Mouse (Mus musculus): ENCODE measurements around the gene Suz12. TPM values are rescaled to one million over a fixed set of nuclear protein-coding genes. Genes with fewer than 3 reads are reported as not detected.
A peak's percentile ranks its signal among the peaks of the same experiment; 100 is the strongest.
"Not testable (repeated sequence)": the region's sequence is repeated elsewhere in the genome, so short reads cannot be mapped to it uniquely, and the experiment has no call there.

The Suz12 gene
- polyA plus RNA-seq, 1 experiment from 2014 or later: 36.1 TPM

GRCm38 (mm10) chr11:79965896-79966295 is 27.0 kb upstream of the Suz12 start:
- ATAC-seq (ENCODE audit: low FRiP score) (no peak), DNase-seq (ENCODE audit: low spot score) (no peak)
- Histone ChIP-seq H3K27ac (ENCODE audit: low read depth, low read length) (no peak overlapping the region), H3K36me3 (ENCODE audit: control insufficient read depth, insufficient read depth, low read length) (no peaks in the 10 kb centered on the region), H3K9ac (ENCODE audit: low read depth, low read length) (no peak overlapping the region), H3K27me3 (ENCODE audit: control insufficient read depth, insufficient read depth, low read length) (no peaks in the 10 kb centered on the region), H3K4me2 (replicated peaks; ENCODE audit: low read depth, low read length) (no peak overlapping the region), H3K4me3 (ENCODE audit: low read depth, low read length) (no peak overlapping the region), H3K4me1 (replicated peaks; ENCODE audit: control insufficient read depth, insufficient read depth, low read length) (no peaks in the 10 kb centered on the region), H3K9me3 (ENCODE audit: control insufficient read depth, low read length) (no peaks in the 10 kb centered on the region)
- 80% methylated on average over 8 of the region's 8 CpGs for WGBS

GRCm38 (mm10) chr11:79967752-79968151 is 25.2 kb upstream of the Suz12 start:
- ATAC-seq (ENCODE audit: low FRiP score) (no peak), DNase-seq (ENCODE audit: low spot score) (no peak)
- WGBS: 81% methylated on average over 10 of the region's 10 CpGs
- Histone ChIP-seq H3K9ac (ENCODE audit: low read depth, low read length) (no peak overlapping the region), H3K4me1 (replicated peaks; ENCODE audit: control insufficient read depth, insufficient read depth, low read length) (no peaks in the 10 kb centered on the region), H3K4me2 (replicated peaks; ENCODE audit: low read depth, low read length) (no peak overlapping the region), H3K27me3 (ENCODE audit: control insufficient read depth, insufficient read depth, low read length) (no peaks in the 10 kb centered on the region; the same call in 1 of the 2 replicates), H3K4me3 (ENCODE audit: low read depth, low read length) (no peak overlapping the region), H3K36me3 (ENCODE audit: control insufficient read depth, insufficient read depth, low read length) (no peaks in the 10 kb centered on the region), H3K9me3 (ENCODE audit: control insufficient read depth, low read length) (no peaks in the 10 kb centered on the region), H3K27ac (ENCODE audit: low read depth, low read length) (no peak overlapping the region)

GRCm38 (mm10) chr11:79973133-79973532 is 19.8 kb upstream of the Suz12 start:
- H3K4me3 ChIP-seq (ENCODE audit: low read depth, low read length): peak overlapping the region; percentile 46
- peaks cover 6% of the 10 kb centered on the region for H3K27me3 ChIP-seq (ENCODE audit: control insufficient read depth, insufficient read depth, low read length)
- no peak overlapping the region for H3K9ac ChIP-seq (ENCODE audit: low read depth, low read length)
- H3K4me2 ChIP-seq (replicated peaks; ENCODE audit: low read depth, low read length): peak overlapping the region; percentile 74
- H3K27ac ChIP-seq (ENCODE audit: low read depth, low read length): no peak overlapping the region
- peak; percentile 28 for DNase-seq (ENCODE audit: low spot score)
- no peaks in the 10 kb centered on the region for H3K4me1 ChIP-seq (replicated peaks; ENCODE audit: control insufficient read depth, insufficient read depth, low read length)
- WGBS: 19% methylated on average over 8 of the region's 8 CpGs
- ATAC-seq (ENCODE audit: low FRiP score): no peak
- no peaks in the 10 kb centered on the region for H3K9me3 ChIP-seq (ENCODE audit: control insufficient read depth, low read length)
- no peaks in the 10 kb centered on the region for H3K36me3 ChIP-seq (ENCODE audit: control insufficient read depth, insufficient read depth, low read length)

- ATAC-seq (ENCODE audit: low FRiP score) (peak; percentile 30; the same call in 1 of the 2 replicates), DNase-seq (ENCODE audit: low spot score) (peak; percentile 71)
- no peaks in the 10 kb centered on the region for H3K9me3 ChIP-seq (ENCODE audit: control insufficient read depth, low read length)
- H3K4me1 ChIP-seq (replicated peaks; ENCODE audit: control insufficient read depth, insufficient read depth, low read length): no peaks in the 10 kb centered on the region
- peaks cover 6% of the 10 kb centered on the region for H3K27me3 ChIP-seq (ENCODE audit: control insufficient read depth, insufficient read depth, low read length)
- under 1% methylated on average over 40 of the region's 41 CpGs for WGBS
- no peak overlapping the region for H3K27ac ChIP-seq (ENCODE audit: low read depth, low read length)
- H3K9ac ChIP-seq (ENCODE audit: low read depth, low read length): peak overlapping the region; percentile 65
- peak overlapping the region; percentile 74 for H3K4me2 ChIP-seq (replicated peaks; ENCODE audit: low read depth, low read length)
- no peaks in the 10 kb centered on the region for H3K36me3 ChIP-seq (ENCODE audit: control insufficient read depth, insufficient read depth, low read length)
- peak overlapping the region; percentile 46 for H3K4me3 ChIP-seq (ENCODE audit: low read depth, low read length)
These were observed 19.1 kb upstream of the Suz12 start for GRCm38 (mm10) chr11:79973626-79974476.

- no peak overlapping the region for H3K4me3 ChIP-seq (ENCODE audit: low read depth, low read length)
These were observed 17.5 kb upstream of the Suz12 start for GRCm38 (mm10) chr11:79975377-79975776.

GRCm38 (mm10) chr11:79976222-79976621 is 16.7 kb upstream of the Suz12 start:
- 93% methylated on average over 1 of the region's 1 CpGs for WGBS

More at GRCm38 (mm10) chr11:79975377-79975776, 17.5 kb upstream of the Suz12 start:
- no peak overlapping the region for H3K27ac ChIP-seq (ENCODE audit: low read depth, low read length)
- no peak overlapping the region for H3K4me2 ChIP-seq (replicated peaks; ENCODE audit: low read depth, low read length)
- 38% methylated on average over 2 of the region's 2 CpGs for WGBS
- ATAC-seq (ENCODE audit: low FRiP score): no peak
- peak; percentile 12 for DNase-seq (ENCODE audit: low spot score)
- no peaks in the 10 kb centered on the region for H3K36me3 ChIP-seq (ENCODE audit: control insufficient read depth, insufficient read depth, low read length)
- H3K27me3 ChIP-seq (ENCODE audit: control insufficient read depth, insufficient read depth, low read length): peaks cover 6% of the 10 kb centered on the region
- H3K9ac ChIP-seq (ENCODE audit: low read depth, low read length): no peak overlapping the region
- H3K9me3 ChIP-seq (ENCODE audit: control insufficient read depth, low read length): no peaks in the 10 kb centered on the region
- no peaks in the 10 kb centered on the region for H3K4me1 ChIP-seq (replicated peaks; ENCODE audit: control insufficient read depth, insufficient read depth, low read length)

GRCm38 (mm10) chr11:79976645-79977044 is 16.3 kb upstream of the Suz12 start:
- not testable (repeated sequence) for H3K36me3 ChIP-seq (ENCODE audit: control insufficient read depth, insufficient read depth, low read length); ATAC-seq (ENCODE audit: low FRiP score); H3K4me1 ChIP-seq (replicated peaks; ENCODE audit: control insufficient read depth, insufficient read depth, low read length); H3K27ac ChIP-seq (ENCODE audit: low read depth, low read length); H3K4me3 ChIP-seq (ENCODE audit: low read depth, low read length); H3K9me3 ChIP-seq (ENCODE audit: control insufficient read depth, low read length); H3K27me3 ChIP-seq (ENCODE audit: control insufficient read depth, insufficient read depth, low read length); H3K4me2 ChIP-seq (replicated peaks; ENCODE audit: low read depth, low read length); H3K9ac ChIP-seq (ENCODE audit: low read depth, low read length); DNase-seq (ENCODE audit: low spot score)
- 74% methylated on average over 6 of the region's 6 CpGs for WGBS

More at GRCm38 (mm10) chr11:79976222-79976621, 16.7 kb upstream of the Suz12 start:
- Histone ChIP-seq H3K9me3 (ENCODE audit: control insufficient read depth, low read length) (no peaks in the 10 kb centered on the region), H3K27ac (ENCODE audit: low read depth, low read length) (no peak overlapping the region), H3K4me2 (replicated peaks; ENCODE audit: low read depth, low read length) (no peak overlapping the region), H3K4me3 (ENCODE audit: low read depth, low read length) (no peak overlapping the region), H3K36me3 (ENCODE audit: control insufficient read depth, insufficient read depth, low read length) (no peaks in the 10 kb centered on the region), H3K9ac (ENCODE audit: low read depth, low read length) (no peak overlapping the region), H3K27me3 (ENCODE audit: control insufficient read depth, insufficient read depth, low read length) (peaks cover 6% of the 10 kb centered on the region), H3K4me1 (replicated peaks; ENCODE audit: control insufficient read depth, insufficient read depth, low read length) (no peaks in the 10 kb centered on the region)
- DNase-seq (ENCODE audit: low spot score) (no peak), ATAC-seq (ENCODE audit: low FRiP score) (no peak)

- 96% methylated on average over 14 of the region's 14 CpGs for WGBS
- DNase-seq (ENCODE audit: low spot score); ATAC-seq (ENCODE audit: low FRiP score): not testable (repeated sequence)
These were observed 15.8 kb upstream of the Suz12 start for GRCm38 (mm10) chr11:79977061-79977460.

GRCm38 (mm10) chr11:79977747-79978146 is 15.2 kb upstream of the Suz12 start:
- H3K4me1 ChIP-seq (replicated peaks; ENCODE audit: control insufficient read depth, insufficient read depth, low read length); H3K27ac ChIP-seq (ENCODE audit: low read depth, low read length); DNase-seq (ENCODE audit: low spot score); ATAC-seq (ENCODE audit: low FRiP score); H3K27me3 ChIP-seq (ENCODE audit: control insufficient read depth, insufficient read depth, low read length); H3K36me3 ChIP-seq (ENCODE audit: control insufficient read depth, insufficient read depth, low read length); H3K4me3 ChIP-seq (ENCODE audit: low read depth, low read length); H3K9me3 ChIP-seq (ENCODE audit: control insufficient read depth, low read length); H3K4me2 ChIP-seq (replicated peaks; ENCODE audit: low read depth, low read length); H3K9ac ChIP-seq (ENCODE audit: low read depth, low read length): not testable (repeated sequence)
- 91% methylated on average over 3 of the region's 4 CpGs for WGBS

More at GRCm38 (mm10) chr11:79977061-79977460, 15.8 kb upstream of the Suz12 start:
- H3K4me3 ChIP-seq (ENCODE audit: low read depth, low read length); H3K4me1 ChIP-seq (replicated peaks; ENCODE audit: control insufficient read depth, insufficient read depth, low read length); H3K4me2 ChIP-seq (replicated peaks; ENCODE audit: low read depth, low read length); H3K9ac ChIP-seq (ENCODE audit: low read depth, low read length); H3K36me3 ChIP-seq (ENCODE audit: control insufficient read depth, insufficient read depth, low read length); H3K27me3 ChIP-seq (ENCODE audit: control insufficient read depth, insufficient read depth, low read length); H3K9me3 ChIP-seq (ENCODE audit: control insufficient read depth, low read length); H3K27ac ChIP-seq (ENCODE audit: low read depth, low read length): not testable (repeated sequence)
